Mouse (Mus musculus) limb, embryonic 15.5 days (tissue): ENCODE measurements around the gene Kbtbd13. TPM values are rescaled to one million over a fixed set of nuclear protein-coding genes. Genes with fewer than 3 reads are reported as not detected.

Source experiments
- ATAC-seq: fragments of 200-750 bp; cut with Nextera tagmentation; 2 replicates; pipeline ENCODE4 v1.8.0; 2017; ENCODE audit warnings: low read depth, moderate TSS enrichment; ENCODE audit not compliant: insufficient number of reproducible peaks, low FRiP score, low TSS enrichment
- H3K27ac ChIP-seq: fragments of 300-500 bp; sonication (generic); 2 replicates; pipeline ENCODE4 v1.5.1; 2015; ENCODE audit warnings: moderate library complexity, mild to moderate bottlenecking, inconsistent platforms
- H3K27me3 ChIP-seq: fragments of 300-500 bp; sonication (generic); 2 replicates; pipeline ENCODE4 v1.6.1; 2015; ENCODE audit warnings: inconsistent platforms
- H3K36me3 ChIP-seq: fragments of 300-500 bp; sonication (generic); 2 replicates; pipeline ENCODE4 v1.6.1; 2015; ENCODE audit warnings: inconsistent platforms
- H3K4me1 ChIP-seq: fragments of 300-500 bp; sonication (generic); 2 replicates; pipeline ENCODE4 v1.6.1; 2015; ENCODE audit warnings: inconsistent platforms
- H3K4me2 ChIP-seq: fragments of 300-500 bp; sonication (generic); 2 replicates; pipeline ENCODE4 v1.6.1; 2015; ENCODE audit warnings: mild to moderate bottlenecking, inconsistent platforms
- H3K4me3 ChIP-seq: fragments of 300-500 bp; sonication (generic); 2 replicates; pipeline ENCODE4 v1.5.1; 2015; ENCODE audit warnings: mild to moderate bottlenecking, inconsistent platforms
- H3K9ac ChIP-seq: fragments of 300-500 bp; sonication (generic); 2 replicates; pipeline ENCODE4 v1.6.1; 2015; ENCODE audit warnings: inconsistent platforms
- H3K9me3 ChIP-seq: fragments of 300-500 bp; sonication (generic); 2 replicates; pipeline ENCODE4 v1.6.1; 2016; ENCODE audit warnings: inconsistent platforms
- WGBS: fragments of 180-500 bp; shearing (Covaris S2); methylation state at CpG from one replicate; pipeline ENCODE4 v1.1.7; 2015; 5-methylcytosine and 5-hydroxymethylcytosine counted together
- polyA plus RNA-seq: library from polyadenylated mRNA; unstranded; fragments of >200 nt; fragmentation: Nextera tagmentation; extraction: Ambion mirVana; gene quantifications from 2 replicates; pipeline ENCODE4 v1.2.1, GENCODE M21; 2015

Gene Kbtbd13
- 1.9 TPM in 2 replicates for polyA plus RNA-seq

DNA sequence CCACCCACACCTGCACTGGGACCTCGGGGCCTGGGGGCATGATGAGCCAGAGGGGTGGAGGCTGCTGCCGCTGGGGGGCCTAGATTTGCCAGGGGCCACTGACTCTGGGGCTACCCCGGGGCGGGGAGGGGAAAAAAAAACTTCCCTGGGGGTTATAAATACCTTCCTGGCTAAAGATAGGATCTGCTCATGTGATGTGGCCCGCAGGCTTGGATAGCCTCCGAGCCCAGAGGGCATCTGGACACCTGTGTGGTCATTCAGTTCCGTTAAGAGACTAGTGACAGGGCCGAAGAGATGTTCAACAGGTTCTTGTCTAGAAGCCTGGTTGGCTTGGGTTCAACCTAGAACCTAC is at the start of gene Kbtbd13:
Gene Kbtbd13, minus strand, starts transcription at position 40 of the 352 bp plus-strand sequence.
- WGBS = 32% methylated on average over 8 of the region's 8 CpGs
- no peak for ATAC-seq
- peak within 1 kb of the TSS; percentile 50 for H3K4me3 ChIP-seq

DNA sequence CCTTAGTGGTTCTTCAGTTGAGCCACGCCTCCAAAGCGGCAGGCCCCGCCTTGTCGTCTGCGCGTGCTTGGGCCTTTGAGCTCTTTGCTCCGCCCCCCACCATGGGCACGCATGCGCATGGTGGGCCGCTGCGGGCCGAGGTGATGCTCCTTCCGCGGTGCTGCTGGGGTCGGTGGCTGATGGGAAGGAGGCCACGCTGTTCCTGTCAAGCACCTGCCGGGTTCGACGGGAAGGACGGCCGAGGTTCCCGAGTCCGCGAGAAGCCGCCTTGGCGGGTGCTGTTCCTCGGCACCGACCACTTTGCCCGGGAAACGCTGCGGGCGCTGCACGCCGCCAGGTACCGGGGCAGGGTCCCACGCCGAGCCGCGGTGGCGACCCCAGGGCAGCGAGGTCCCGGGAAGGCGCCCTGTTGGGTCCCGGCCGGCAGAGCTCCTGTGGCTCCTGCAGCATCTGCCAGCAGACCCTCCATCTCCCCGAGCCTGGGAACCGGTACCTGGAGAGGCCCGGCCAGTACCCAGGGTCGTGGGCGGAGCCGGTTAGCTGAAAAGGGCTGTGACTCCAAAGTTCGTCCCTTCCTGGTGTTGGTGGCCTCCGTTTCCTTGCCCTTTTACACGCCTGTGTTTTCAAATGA is 44.3 kb upstream of the Kbtbd13 start, which contains the start of gene Mtfmt:
Gene Mtfmt, plus strand, starts transcription at position 112 of the 631 bp plus-strand sequence.
- Histone ChIP-seq H3K36me3 (peaks cover 18% of the 10 kb centered on the region), H3K4me2 (peak within 1 kb of the TSS; percentile 62), H3K4me3 (peak within 1 kb of the TSS; percentile 99), H3K27ac (peak within 1 kb of the TSS; percentile 47; the same call in 1 of the 2 replicates), H3K9me3 (no peaks in the 10 kb centered on the region), H3K4me1 (peaks cover 7% of the 10 kb centered on the region), H3K9ac (peak within 1 kb of the TSS; percentile 85), H3K27me3 (no peaks in the 10 kb centered on the region)
- WGBS = under 1% methylated on average over 49 of the region's 54 CpGs
- peak; percentile 76 for ATAC-seq

More for the DNA sequence above, at the start of gene Kbtbd13:
- Histone ChIP-seq H3K27me3 (peaks cover 43% of the 10 kb centered on the region), H3K36me3 (no peaks in the 10 kb centered on the region), H3K4me1 (peaks cover 11% of the 10 kb centered on the region), H3K9me3 (no peaks in the 10 kb centered on the region), H3K4me2 (peak within 1 kb of the TSS; percentile 76), H3K27ac (no peak within 1 kb of the TSS), H3K9ac (0 out of 2 replicates have a peak within 1 kb of the TSS, but pooled peaks have one; percentile 39)

DNA sequence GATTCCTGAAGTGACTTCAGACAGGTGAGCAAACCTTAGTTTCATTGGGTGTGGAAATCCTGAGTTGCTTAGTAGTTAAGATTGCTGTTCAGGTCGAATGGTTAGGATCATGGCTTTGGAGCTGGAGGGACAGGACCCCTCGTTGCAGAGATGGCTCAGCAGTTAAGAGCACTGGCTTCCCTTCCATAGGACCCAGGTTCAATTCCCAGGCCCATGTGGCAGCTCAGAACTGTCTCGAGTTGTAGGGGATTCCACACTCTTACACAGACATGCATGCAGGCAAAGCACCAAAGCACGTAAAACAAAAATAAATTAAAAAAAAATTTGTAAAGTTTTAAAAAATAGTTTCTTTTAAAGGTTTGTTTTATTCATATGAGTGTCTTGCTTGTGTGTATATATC is 43.8 kb upstream of the Kbtbd13 start:
- ATAC-seq = no peak
- Histone ChIP-seq H3K9me3 (no peaks in the 10 kb centered on the region), H3K4me2 (no peak overlapping the region), H3K4me1 (peaks cover 7% of the 10 kb centered on the region), H3K27me3 (no peaks in the 10 kb centered on the region), H3K27ac (no peak overlapping the region), H3K36me3 (peaks cover 12% of the 10 kb centered on the region; the same call in 1 of the 2 replicates), H3K4me3 (no peak overlapping the region; the same call in 1 of the 2 replicates), H3K9ac (no peak overlapping the region)
- 66% methylated on average over 4 of the region's 4 CpGs for WGBS

DNA sequence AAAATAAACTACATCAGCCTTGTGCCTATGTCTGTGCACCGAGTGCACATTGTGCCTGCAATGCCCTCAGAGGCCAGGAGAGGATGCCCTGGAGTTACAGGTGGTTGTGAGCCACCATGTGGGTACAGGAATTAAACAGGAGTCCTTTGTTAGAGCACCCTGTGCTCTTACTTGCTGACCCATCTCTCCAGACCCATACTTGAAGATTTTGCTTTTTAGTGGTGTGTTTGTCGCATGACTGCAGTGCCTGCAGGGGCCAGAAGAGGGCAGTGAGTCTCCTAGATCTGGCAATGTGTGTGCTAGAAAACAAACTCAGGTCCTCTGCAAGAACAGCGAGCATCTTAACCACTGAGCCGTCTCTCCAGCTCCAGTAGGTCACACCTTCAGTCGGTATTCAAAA is 42.7 kb upstream of the Kbtbd13 start:
- no peak overlapping the region for H3K4me2 ChIP-seq
- 66% methylated on average over 5 of the region's 5 CpGs for WGBS
- no peaks in the 10 kb centered on the region for H3K27me3 ChIP-seq
- H3K27ac ChIP-seq = no peak overlapping the region
- H3K4me3 ChIP-seq = no peak overlapping the region
- no peak overlapping the region for H3K9ac ChIP-seq
- no peaks in the 10 kb centered on the region for H3K9me3 ChIP-seq
- peaks cover 7% of the 10 kb centered on the region for H3K4me1 ChIP-seq
- peaks cover 5% of the 10 kb centered on the region; the same call in 1 of the 2 replicates for H3K36me3 ChIP-seq
- ATAC-seq = no peak

DNA sequence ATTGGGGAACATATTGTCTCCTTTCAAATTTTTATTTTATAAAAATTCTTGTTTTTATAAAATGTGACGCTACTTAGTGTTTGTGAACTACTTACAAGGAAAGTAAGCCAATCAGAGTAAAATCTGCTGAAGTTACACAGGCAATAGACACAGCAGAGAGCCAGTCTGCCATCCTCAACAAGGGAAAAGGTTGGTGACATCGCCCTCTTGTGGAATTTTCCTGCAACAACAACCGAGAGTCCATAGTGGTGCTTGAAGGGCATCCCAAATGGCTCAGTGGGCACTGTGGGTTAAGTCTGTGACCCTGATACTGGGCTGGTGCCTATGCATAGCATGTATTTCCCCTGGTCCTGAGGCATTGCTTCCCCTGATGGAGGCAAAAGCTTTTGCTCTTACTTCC is 40.8 kb upstream of the Kbtbd13 start:
- no peak overlapping the region for H3K9ac ChIP-seq
- H3K4me3 ChIP-seq = no peak overlapping the region
- ATAC-seq = no peak
- H3K27me3 ChIP-seq = no peaks in the 10 kb centered on the region
- no peaks in the 10 kb centered on the region for H3K9me3 ChIP-seq
- H3K36me3 ChIP-seq = no peaks in the 10 kb centered on the region
- under 1% methylated on average over 3 of the region's 3 CpGs for WGBS
- H3K27ac ChIP-seq = no peak overlapping the region
- H3K4me1 ChIP-seq = peaks cover 7% of the 10 kb centered on the region
- no peak overlapping the region for H3K4me2 ChIP-seq

DNA sequence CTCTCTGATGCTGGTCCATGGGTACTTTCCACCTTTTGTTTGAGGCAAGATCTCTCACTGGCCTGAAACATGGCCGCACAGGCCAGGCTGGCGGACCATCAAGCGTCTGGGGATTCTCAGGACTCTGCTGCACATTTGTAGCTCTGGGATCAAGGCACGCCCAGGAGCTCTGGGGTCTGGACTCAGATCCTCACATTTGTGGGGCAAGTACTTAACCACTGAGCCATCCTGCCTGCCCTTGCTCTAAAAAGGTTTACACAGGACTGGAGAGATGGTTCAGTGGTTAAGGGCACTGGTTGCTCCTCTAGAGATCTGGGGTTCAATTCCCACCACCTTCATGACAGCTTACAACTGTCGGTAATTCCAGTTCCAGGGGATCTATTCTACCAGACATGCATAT is 39.5 kb upstream of the Kbtbd13 start:
- no peak for ATAC-seq
- no peak overlapping the region for H3K4me3 ChIP-seq
- WGBS = 86% methylated on average over 5 of the region's 5 CpGs
- H3K27ac ChIP-seq = no peak overlapping the region
- no peak overlapping the region for H3K4me2 ChIP-seq
- no peak overlapping the region for H3K9ac ChIP-seq
- no peaks in the 10 kb centered on the region for H3K9me3 ChIP-seq
- H3K4me1 ChIP-seq = no peaks in the 10 kb centered on the region
- no peaks in the 10 kb centered on the region for H3K36me3 ChIP-seq
- H3K27me3 ChIP-seq = no peaks in the 10 kb centered on the region

DNA sequence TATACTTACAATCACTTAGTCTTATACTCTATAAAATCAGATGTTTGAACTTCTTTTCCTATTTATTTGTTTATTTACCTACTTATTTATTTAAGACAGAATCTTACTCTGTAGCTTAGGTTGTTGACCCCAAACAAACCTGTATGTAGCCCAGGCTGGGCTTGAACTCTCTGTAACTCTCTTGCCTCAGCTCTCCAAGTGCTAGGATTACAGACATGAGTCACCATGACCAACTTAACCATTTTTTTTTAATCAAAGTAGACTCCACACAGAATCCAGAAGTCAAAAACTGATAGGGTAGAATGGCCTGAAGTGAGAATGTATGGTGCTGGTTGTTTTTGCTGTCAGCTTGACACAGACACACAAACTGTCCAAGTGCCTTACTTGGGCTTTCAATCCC is 38.9 kb upstream of the Kbtbd13 start:
- Histone ChIP-seq H3K4me2 (no peak overlapping the region), H3K4me1 (no peaks in the 10 kb centered on the region), H3K36me3 (no peaks in the 10 kb centered on the region), H3K27me3 (no peaks in the 10 kb centered on the region), H3K27ac (no peak overlapping the region), H3K9me3 (no peaks in the 10 kb centered on the region), H3K4me3 (no peak overlapping the region), H3K9ac (no peak overlapping the region)
- ATAC-seq = no peak

DNA sequence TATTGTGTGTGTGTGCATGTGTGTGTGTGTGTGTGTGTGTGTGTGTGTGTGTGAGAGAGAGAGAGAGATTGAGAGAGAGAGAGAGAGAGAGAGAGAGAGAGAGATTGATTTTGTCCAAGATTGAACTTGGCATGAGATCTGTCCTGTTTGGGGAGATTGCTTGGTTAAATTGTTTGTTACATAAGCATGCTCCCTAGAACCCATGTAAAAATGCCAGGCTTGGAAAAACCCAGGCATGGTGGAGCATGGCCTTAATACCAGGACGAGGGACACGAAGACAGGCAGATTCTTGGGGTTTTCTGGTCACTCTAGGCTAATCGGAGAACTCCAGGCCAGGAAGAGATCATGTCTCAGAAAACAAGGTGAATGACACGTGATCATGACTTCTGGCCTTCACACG is 36.6 kb upstream of the Kbtbd13 start:
- Histone ChIP-seq H3K4me3 (no peak overlapping the region), H3K36me3 (no peaks in the 10 kb centered on the region), H3K27ac (no peak overlapping the region), H3K4me2 (no peak overlapping the region), H3K4me1 (no peaks in the 10 kb centered on the region), H3K9me3 (no peaks in the 10 kb centered on the region), H3K27me3 (no peaks in the 10 kb centered on the region), H3K9ac (no peak overlapping the region)
- ATAC-seq = no peak
- 83% methylated on average over 5 of the region's 5 CpGs for WGBS

DNA sequence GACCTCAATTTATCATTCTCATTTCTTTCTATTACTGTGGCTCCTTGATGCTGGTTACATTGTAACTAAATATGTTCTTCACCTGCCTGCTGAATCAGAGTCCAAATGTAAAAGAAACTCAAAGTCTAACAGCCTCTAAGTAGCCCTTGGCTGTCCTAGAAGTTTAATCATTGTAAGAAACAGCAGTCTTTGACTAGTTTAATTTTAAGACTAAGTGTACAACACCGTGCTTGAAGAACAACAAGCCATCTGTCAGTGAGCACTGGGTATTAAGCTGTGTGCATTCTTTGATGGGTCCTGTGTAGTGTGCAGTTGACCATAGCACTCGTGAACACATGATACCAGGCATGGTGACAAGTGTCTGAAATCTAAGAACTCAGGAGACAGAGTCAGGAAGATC is 36.1 kb upstream of the Kbtbd13 start:
- Histone ChIP-seq H3K4me2 (no peak overlapping the region), H3K4me1 (no peaks in the 10 kb centered on the region), H3K36me3 (no peaks in the 10 kb centered on the region), H3K4me3 (no peak overlapping the region), H3K9ac (no peak overlapping the region), H3K9me3 (no peaks in the 10 kb centered on the region), H3K27me3 (no peaks in the 10 kb centered on the region), H3K27ac (no peak overlapping the region)
- 55% methylated on average over 2 of the region's 2 CpGs for WGBS
- no peak for ATAC-seq

DNA sequence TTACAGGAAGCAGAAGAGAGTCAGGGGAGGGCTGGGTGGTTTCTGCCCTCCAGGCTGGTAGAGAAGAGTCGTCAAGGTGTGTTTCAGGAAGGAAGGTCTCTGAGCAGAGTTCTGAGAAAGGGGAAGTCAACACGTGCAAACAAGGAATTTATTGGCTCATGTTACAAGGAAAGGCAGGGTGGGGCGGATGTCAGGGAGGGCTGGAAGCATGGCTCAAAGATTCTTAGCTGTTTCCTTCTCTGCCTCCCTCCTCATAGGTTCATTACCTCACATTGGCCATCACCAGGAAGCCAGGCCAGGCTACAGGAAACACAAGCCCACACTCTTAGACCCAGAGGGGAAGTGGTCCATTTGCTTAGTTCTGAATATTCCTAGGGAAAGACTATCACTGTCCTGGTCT is 32.9 kb upstream of the Kbtbd13 start:
- ATAC-seq = no peak
- no peak overlapping the region for H3K4me2 ChIP-seq
- no peaks in the 10 kb centered on the region for H3K9me3 ChIP-seq
- H3K9ac ChIP-seq = no peak overlapping the region
- H3K4me3 ChIP-seq = no peak overlapping the region
- no peaks in the 10 kb centered on the region for H3K36me3 ChIP-seq
- no peaks in the 10 kb centered on the region for H3K4me1 ChIP-seq
- 12% methylated on average over 3 of the region's 3 CpGs for WGBS
- no peak overlapping the region for H3K27ac ChIP-seq
- no peaks in the 10 kb centered on the region for H3K27me3 ChIP-seq

DNA sequence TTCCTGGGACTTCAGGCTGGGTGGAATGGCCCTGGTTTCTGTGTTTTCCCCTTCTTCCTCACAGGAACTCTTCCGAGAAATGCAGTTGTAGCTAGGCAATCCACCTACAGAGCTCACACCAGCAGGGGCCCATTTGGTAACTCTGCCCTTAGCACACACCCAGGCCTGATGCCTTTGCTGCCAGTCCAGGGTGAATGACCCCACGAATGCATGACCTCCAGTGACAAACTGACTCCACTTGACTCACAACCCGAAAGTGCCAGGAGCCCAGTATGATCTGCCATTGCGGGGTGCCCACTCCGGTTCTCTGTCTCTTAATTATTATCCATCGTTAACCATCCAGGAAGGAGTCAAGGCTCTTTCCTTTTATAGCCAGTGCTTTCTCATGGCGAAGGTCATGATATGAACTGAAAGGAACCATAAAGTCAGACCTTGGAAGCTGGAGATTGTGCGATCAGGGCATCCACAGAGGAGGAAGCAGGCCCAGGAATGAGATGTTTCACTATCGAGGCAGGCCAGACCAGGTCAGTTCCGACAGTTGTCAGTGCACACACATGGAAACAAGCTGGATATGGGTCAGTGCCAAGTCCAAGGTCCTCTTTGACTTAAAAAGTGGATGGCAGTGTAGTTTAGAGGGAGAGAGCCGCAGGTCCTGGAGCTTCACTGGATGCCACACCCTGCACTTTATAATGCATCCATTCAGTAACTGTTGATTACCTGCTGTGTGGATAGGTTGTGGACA is 31.5 kb upstream of the Kbtbd13 start, which contains the start of gene Slc51b:
Gene Slc51b, minus strand, starts transcription at position 196 of the 742 bp plus-strand sequence.
- no peaks in the 10 kb centered on the region for H3K9me3 ChIP-seq
- no peaks in the 10 kb centered on the region for H3K36me3 ChIP-seq
- no peak within 1 kb of the TSS for H3K9ac ChIP-seq
- H3K27ac ChIP-seq = no peak within 1 kb of the TSS
- H3K4me3 ChIP-seq = no peak within 1 kb of the TSS
- 77% methylated on average over 11 of the region's 11 CpGs for WGBS
- ATAC-seq = no peak
- no peak within 1 kb of the TSS for H3K4me2 ChIP-seq
- no peaks in the 10 kb centered on the region for H3K27me3 ChIP-seq
- no peaks in the 10 kb centered on the region for H3K4me1 ChIP-seq

DNA sequence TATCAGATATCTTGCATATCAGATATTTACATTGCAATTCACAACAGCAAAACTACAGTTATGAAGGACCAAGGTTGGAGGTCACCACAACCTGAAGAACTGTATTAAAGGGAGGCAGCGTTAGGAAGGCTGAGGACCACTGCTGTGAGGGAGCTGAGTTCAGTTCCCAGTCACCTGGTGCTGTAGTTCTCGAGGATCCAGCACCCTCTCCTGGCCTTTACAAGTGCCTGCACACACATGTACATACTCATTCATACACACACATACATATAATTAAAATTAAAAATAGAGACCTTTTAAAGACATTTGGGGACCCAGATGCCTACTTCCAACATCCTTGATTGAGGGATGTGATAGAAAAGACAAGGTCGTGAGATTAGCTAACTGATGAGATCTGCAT is 28.2 kb upstream of the Kbtbd13 start:
- Histone ChIP-seq H3K9ac (no peak overlapping the region), H3K27ac (no peak overlapping the region), H3K9me3 (no peaks in the 10 kb centered on the region), H3K4me1 (no peaks in the 10 kb centered on the region), H3K36me3 (no peaks in the 10 kb centered on the region), H3K4me2 (no peak overlapping the region), H3K27me3 (no peaks in the 10 kb centered on the region), H3K4me3 (no peak overlapping the region)
- ATAC-seq = no peak
- 67% methylated on average over 3 of the region's 3 CpGs for WGBS
